Mouse (Mus musculus) cerebellum, adult 2 months (tissue): ENCODE measurements around the gene Nin. TPM values are rescaled to one million over a fixed set of nuclear protein-coding genes. Genes with fewer than 3 reads are reported as not detected.
A peak's percentile ranks its signal among the peaks of the same experiment; 100 is the strongest.

Source experiments
- DNase-seq, 2 experiments: peaks; one replicate each; pipeline ENCODE4 v3.0.0; 2021
- H3K27ac ChIP-seq: fragments of 200-500 bp; 2 replicates; pipeline ENCODE4 v1.5.1; 2012; ENCODE audit warnings: low read length, control low read depth, inconsistent platforms; ENCODE audit not compliant: insufficient read depth
- H3K27me3 ChIP-seq: fragments of 200-500 bp; 2 replicates; pipeline ENCODE4 v1.6.1; 2012; ENCODE audit warnings: inconsistent platforms, mild to moderate bottlenecking, low read length, moderate library complexity; ENCODE audit not compliant: control insufficient read depth, insufficient read depth
- H3K4me1 ChIP-seq: fragments of 200-500 bp; 2 replicates; pipeline ENCODE4 v1.6.1; 2011; ENCODE audit warnings: low read length; ENCODE audit not compliant: control insufficient read depth, insufficient read depth
- H3K4me3 ChIP-seq: fragments of 200-500 bp; replicated peaks from 2 replicates; pipeline ENCODE3; 2011; ENCODE audit warnings: mild to moderate bottlenecking, low read depth, low read length, control low read depth; ENCODE audit not compliant: insufficient read depth
- CTCF ChIP-seq: fragments of 200-500 bp; IDR thresholded peaks from 2 replicates; pipeline ENCODE4 v1.5.1; 2011; ENCODE audit warnings: low read depth, mild to moderate bottlenecking, control low read depth, low read length, moderate library complexity, borderline replicate concordance; ENCODE audit not compliant: insufficient read depth
- POLR2A ChIP-seq: fragments of 200-500 bp; IDR thresholded peaks from 2 replicates; pipeline ENCODE4 v1.6.1; 2011; ENCODE audit warnings: low read length, control low read depth, borderline replicate concordance; ENCODE audit not compliant: insufficient read depth
- WGBS: fragments of 180-500 bp; shearing (Covaris S2); methylation state at CpG from one replicate; pipeline ENCODE4 v1.1.7; 2018; 5-methylcytosine and 5-hydroxymethylcytosine counted together
- polyA plus RNA-seq: library from polyadenylated mRNA; depleted of rRNA; stranded (reverse); fragments of >200 nt; gene quantifications from 2 replicates; pipeline ENCODE4 v1.2.3, GENCODE M21; 2012

Nin gene
- polyA plus RNA-seq, 1 experiment, result 7.2 TPM

- Histone ChIP-seq H3K4me3 (peak within 1 kb of the TSS; percentile 82), H3K27ac (peak within 1 kb of the TSS; percentile 87), H3K27me3 (no peaks in the 10 kb centered on the region), H3K4me1 (no peaks in the 10 kb centered on the region)
- WGBS, result under 1% methylated on average over 102 of the region's 102 CpGs
- TF ChIP-seq CTCF, result no peak
- peak; percentile 85 for TF ChIP-seq POLR2A
- DNase-seq, result peak; percentile 91 to 92
Observed at GRCm38 (mm10) chr12:69986786-69987497, 126.6 kb downstream of the Nin start, which contains the start of gene Sav1. Gene Sav1 (minus strand): TSS chr12:69987002.

- H3K27ac ChIP-seq, result no peak overlapping the region; the same call in 1 of the 2 replicates
- peak in 1 of 2 experiments; percentile 40 for DNase-seq
- 1% methylated on average over 36 of the region's 36 CpGs for WGBS
- H3K27me3 ChIP-seq, result no peaks in the 10 kb centered on the region
- H3K4me1 ChIP-seq, result no peaks in the 10 kb centered on the region
- peak overlapping the region; percentile 82 for H3K4me3 ChIP-seq
- TF ChIP-seq POLR2A (no peak), CTCF (no peak)
Observed at GRCm38 (mm10) chr12:69986241-69986762, 127.2 kb downstream of the Nin start.

GRCm38 (mm10) chr12:69985546-69985945, 128.0 kb downstream of the Nin start:
- no peaks in the 10 kb centered on the region for H3K4me1 ChIP-seq
- H3K27me3 ChIP-seq, result no peaks in the 10 kb centered on the region
- no peak for TF ChIP-seq CTCF
- TF ChIP-seq POLR2A, result no peak
- DNase-seq, result no peak
- H3K4me3 ChIP-seq, result no peak overlapping the region
- H3K27ac ChIP-seq, result no peak overlapping the region
- WGBS, result 22% methylated on average over 4 of the region's 4 CpGs

GRCm38 (mm10) chr12:69982874-69983273, 130.6 kb downstream of the Nin start:
- no peak for DNase-seq
- Histone ChIP-seq H3K27me3 (no peaks in the 10 kb centered on the region), H3K4me1 (no peaks in the 10 kb centered on the region), H3K27ac (no peak overlapping the region), H3K4me3 (no peak overlapping the region)
- WGBS, result 66% methylated on average over 5 of the region's 5 CpGs
- TF ChIP-seq CTCF, result peak; percentile 16; the same call in 1 of the 2 replicates
- no peak for TF ChIP-seq POLR2A

- Histone ChIP-seq H3K27ac (no peak overlapping the region), H3K27me3 (no peaks in the 10 kb centered on the region), H3K4me1 (peaks cover 4% of the 10 kb centered on the region; the same call in 1 of the 2 replicates), H3K4me3 (no peak overlapping the region)
- DNase-seq, result no peak
- TF ChIP-seq CTCF (no peak), POLR2A (no peak)
- 35% methylated on average over 9 of the region's 9 CpGs for WGBS
Observed at GRCm38 (mm10) chr12:69977376-69977998, 136.0 kb downstream of the Nin start.

- DNase-seq, result no peak
- Histone ChIP-seq H3K27ac (no peak overlapping the region), H3K27me3 (no peaks in the 10 kb centered on the region), H3K4me3 (no peak overlapping the region), H3K4me1 (peaks cover 4% of the 10 kb centered on the region; the same call in 1 of the 2 replicates)
- TF ChIP-seq POLR2A (no peak), CTCF (no peak)
- 87% methylated on average over 6 of the region's 6 CpGs for WGBS
Observed at GRCm38 (mm10) chr12:69976688-69977087, 136.8 kb downstream of the Nin start.

GRCm38 (mm10) chr12:69973666-69974065, 139.9 kb downstream of the Nin start:
- H3K4me3 ChIP-seq, result no peak overlapping the region
- H3K27me3 ChIP-seq, result no peaks in the 10 kb centered on the region
- H3K27ac ChIP-seq, result no peak overlapping the region
- DNase-seq, result no peak
- TF ChIP-seq CTCF (no peak), POLR2A (no peak)
- peaks cover 4% of the 10 kb centered on the region; the same call in 1 of the 2 replicates for H3K4me1 ChIP-seq

GRCm38 (mm10) chr12:69968154-69968553, 145.4 kb downstream of the Nin start:
- Histone ChIP-seq H3K4me3 (no peak overlapping the region), H3K4me1 (peaks cover 2% of the 10 kb centered on the region; the same call in 1 of the 2 replicates), H3K27ac (no peak overlapping the region), H3K27me3 (no peaks in the 10 kb centered on the region)
- WGBS, result 12% methylated on average over 5 of the region's 5 CpGs
- TF ChIP-seq POLR2A (no peak), CTCF (no peak)
- DNase-seq, result no peak
